Mouse (Mus musculus): ENCODE data around the gene Hk2. TPM values are rescaled to one million over a fixed set of nuclear protein-coding genes. Genes with fewer than 3 reads are reported as not detected.

Hk2 gene
- polyA plus RNA-seq, 1 experiment: 81.2 TPM

- no peak overlapping the region for H3K4me2 ChIP-seq (ENCODE audit: low read depth)
- no peak overlapping the region for H3ac ChIP-seq (ENCODE audit: control insufficient read depth, insufficient read length)
Measured at GRCm38 (mm10) chr6:82762728-82763127, 11.5 kb downstream of the Hk2 start.

GRCm38 (mm10) chr6:82760749-82761357, 13.4 kb downstream of the Hk2 start:
- Histone ChIP-seq H3ac (ENCODE audit: control insufficient read depth, insufficient read length) (no peak overlapping the region), H3K36me3 (ENCODE audit: control insufficient read depth, insufficient read depth) (peaks cover 12% of the 10 kb centered on the region), H3K79me2 (ENCODE audit: control insufficient read depth, insufficient read depth) (peaks cover 55% of the 10 kb centered on the region), H3K4me2 (ENCODE audit: low read depth) (peak overlapping the region; percentile 13), H3K4me3 (no peak overlapping the region), H3K27me3 (ENCODE audit: control insufficient read depth, insufficient read depth, insufficient read length) (no peaks in the 10 kb centered on the region)
- peak in 1 of 3 experiments; percentile 76 for TF ChIP-seq MYOD1 (IDR thresholded peaks at IDR 0.05; ENCODE audit: control insufficient read depth in 1 of 3, insufficient read length in 2 of 3, low read depth in 2 of 3)
- TF ChIP-seq REST (IDR thresholded peaks at IDR 0.05; ENCODE audit: insufficient read depth, insufficient read length): no peak
- TF ChIP-seq TCF12 (IDR thresholded peaks at IDR 0.05; ENCODE audit: insufficient read depth, poor library complexity, severe bottlenecking): no peak
- TF ChIP-seq CEBPB (IDR thresholded peaks at IDR 0.05; ENCODE audit: insufficient read depth, poor library complexity, severe bottlenecking): 0 out of 2 replicates have a peak, but pooled peaks have one; percentile 30
- peak in 1 of 3 experiments; percentile 55 for TF ChIP-seq MYOG (IDR thresholded peaks at IDR 0.05; ENCODE audit: control insufficient read depth in 1 of 3, insufficient read depth in 1 of 3, insufficient read length in 2 of 3, low read depth in 2 of 3)

More at GRCm38 (mm10) chr6:82762728-82763127, 11.5 kb downstream of the Hk2 start:
- Histone ChIP-seq H3K79me2 (ENCODE audit: control insufficient read depth, insufficient read depth) (peaks cover 71% of the 10 kb centered on the region), H3K4me3 (no peak overlapping the region), H3K27me3 (ENCODE audit: control insufficient read depth, insufficient read depth, insufficient read length) (no peaks in the 10 kb centered on the region), H3K36me3 (ENCODE audit: control insufficient read depth, insufficient read depth) (peaks cover 12% of the 10 kb centered on the region)
- TF ChIP-seq REST (IDR thresholded peaks at IDR 0.05; ENCODE audit: insufficient read depth, insufficient read length): no peak
- no peak for TF ChIP-seq MYOD1 (IDR thresholded peaks at IDR 0.05; ENCODE audit: control insufficient read depth in 1 of 3, insufficient read length in 2 of 3, low read depth in 2 of 3)
- no peak for TF ChIP-seq POLR2AphosphoS2 (IDR thresholded peaks at IDR 0.05; ENCODE audit: insufficient read length, low read depth)
- TF ChIP-seq MAX (IDR thresholded peaks at IDR 0.05; ENCODE audit: low read depth): no peak
- TF ChIP-seq TCF3 (IDR thresholded peaks at IDR 0.05; ENCODE audit: insufficient read length, low read depth): no peak
- TF ChIP-seq POLR2A (IDR thresholded peaks at IDR 0.05; ENCODE audit: insufficient read length, low read depth): no peak
- no peak for TF ChIP-seq MYOG (IDR thresholded peaks at IDR 0.05; ENCODE audit: control insufficient read depth in 1 of 3, insufficient read depth in 1 of 3, insufficient read length in 2 of 3, low read depth in 2 of 3)
- no peak for TF ChIP-seq E2F4 (IDR thresholded peaks at IDR 0.05; ENCODE audit: insufficient read depth)
- no peak for TF ChIP-seq CEBPB (IDR thresholded peaks at IDR 0.05; ENCODE audit: insufficient read depth, poor library complexity, severe bottlenecking)
- TF ChIP-seq SRF (IDR thresholded peaks at IDR 0.05; ENCODE audit: control insufficient read depth, insufficient read length, low read depth): no peak
- TF ChIP-seq USF1 (IDR thresholded peaks at IDR 0.05; ENCODE audit: low read depth): no peak
- TF ChIP-seq TCF12 (IDR thresholded peaks at IDR 0.05; ENCODE audit: insufficient read depth, poor library complexity, severe bottlenecking): no peak

DNA sequence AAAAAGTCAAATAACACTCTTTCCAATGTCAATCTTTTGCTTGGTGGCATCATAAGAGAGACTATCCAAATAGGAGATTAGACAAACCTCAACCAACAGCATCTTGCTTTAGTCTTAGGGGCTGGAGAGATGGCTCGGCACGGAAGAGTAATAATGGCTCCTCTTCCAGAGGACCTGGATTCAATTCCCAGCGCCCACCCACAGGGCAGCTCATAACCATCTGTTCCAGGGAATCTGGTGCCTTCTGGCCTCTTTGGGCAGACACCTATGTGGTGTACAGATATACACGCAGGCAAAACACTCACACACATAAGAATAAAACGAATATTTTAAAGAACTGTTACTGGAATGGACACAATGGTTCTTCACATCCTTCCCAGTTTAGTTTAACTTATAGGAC, 15.0 kb downstream of the Hk2 start:
- Histone ChIP-seq H3K36me3 (ENCODE audit: control insufficient read depth, insufficient read depth) (peaks cover 12% of the 10 kb centered on the region), H3ac (ENCODE audit: control insufficient read depth, insufficient read length) (no peak overlapping the region), H3K27me3 (ENCODE audit: control insufficient read depth, insufficient read depth, insufficient read length) (no peaks in the 10 kb centered on the region), H3K4me3 (no peak overlapping the region), H3K79me2 (ENCODE audit: control insufficient read depth, insufficient read depth) (peaks cover 51% of the 10 kb centered on the region), H3K4me2 (ENCODE audit: low read depth) (no peak overlapping the region)
- TF ChIP-seq REST (IDR thresholded peaks at IDR 0.05; ENCODE audit: insufficient read depth, insufficient read length) (no peak), MYOG (IDR thresholded peaks at IDR 0.05; ENCODE audit: control insufficient read depth in 1 of 3, insufficient read depth in 1 of 3, insufficient read length in 2 of 3, low read depth in 2 of 3) (no peak), POLR2AphosphoS2 (IDR thresholded peaks at IDR 0.05; ENCODE audit: insufficient read length, low read depth) (no peak), CEBPB (IDR thresholded peaks at IDR 0.05; ENCODE audit: insufficient read depth, poor library complexity, severe bottlenecking) (no peak), POLR2A (IDR thresholded peaks at IDR 0.05; ENCODE audit: insufficient read length, low read depth) (no peak), TCF12 (IDR thresholded peaks at IDR 0.05; ENCODE audit: insufficient read depth, poor library complexity, severe bottlenecking) (no peak), TCF3 (IDR thresholded peaks at IDR 0.05; ENCODE audit: insufficient read length, low read depth) (no peak), MAX (IDR thresholded peaks at IDR 0.05; ENCODE audit: low read depth) (no peak)

DNA sequence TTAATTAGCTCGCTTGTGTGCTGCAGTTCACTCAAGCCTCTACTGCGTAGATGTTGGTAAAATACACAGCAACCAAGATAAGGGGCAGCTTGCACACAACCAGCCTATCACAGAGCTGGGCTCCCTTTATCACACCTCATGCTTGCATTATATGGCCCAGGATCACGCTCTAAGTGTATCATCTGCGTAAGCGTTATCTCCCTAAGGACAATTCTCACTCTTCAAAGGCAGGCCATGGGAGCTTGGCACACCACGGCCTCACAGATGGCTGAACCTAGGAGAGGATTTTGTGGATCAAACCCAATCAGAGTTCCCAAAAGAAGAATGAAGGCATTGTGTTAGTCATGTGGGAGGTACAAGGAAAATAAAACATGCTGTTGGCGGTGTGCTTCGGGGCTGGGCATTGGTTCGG, 17.4 kb downstream of the Hk2 start:
- Histone ChIP-seq H3K4me3 (no peak overlapping the region), H3K36me3 (ENCODE audit: control insufficient read depth, insufficient read depth) (peaks cover 12% of the 10 kb centered on the region), H3K4me2 (ENCODE audit: low read depth) (peak overlapping the region; percentile 41), H3ac (ENCODE audit: control insufficient read depth, insufficient read length) (no peak overlapping the region), H3K79me2 (ENCODE audit: control insufficient read depth, insufficient read depth) (peaks cover 39% of the 10 kb centered on the region), H3K27me3 (ENCODE audit: control insufficient read depth, insufficient read depth, insufficient read length) (no peaks in the 10 kb centered on the region)
- TF ChIP-seq MAX (IDR thresholded peaks at IDR 0.05; ENCODE audit: low read depth): no peak
- no peak for TF ChIP-seq REST (IDR thresholded peaks at IDR 0.05; ENCODE audit: insufficient read depth, insufficient read length)
- no peak for TF ChIP-seq TCF3 (IDR thresholded peaks at IDR 0.05; ENCODE audit: insufficient read length, low read depth)
- TF ChIP-seq MYOD1 (IDR thresholded peaks at IDR 0.05; ENCODE audit: control insufficient read depth in 1 of 3, insufficient read length in 2 of 3, low read depth in 2 of 3): no peak
- no peak for TF ChIP-seq POLR2A (IDR thresholded peaks at IDR 0.05; ENCODE audit: insufficient read length, low read depth)
- TF ChIP-seq POLR2AphosphoS2 (IDR thresholded peaks at IDR 0.05; ENCODE audit: insufficient read length, low read depth): no peak
- TF ChIP-seq SRF (IDR thresholded peaks at IDR 0.05; ENCODE audit: control insufficient read depth, insufficient read length, low read depth): no peak

DNA sequence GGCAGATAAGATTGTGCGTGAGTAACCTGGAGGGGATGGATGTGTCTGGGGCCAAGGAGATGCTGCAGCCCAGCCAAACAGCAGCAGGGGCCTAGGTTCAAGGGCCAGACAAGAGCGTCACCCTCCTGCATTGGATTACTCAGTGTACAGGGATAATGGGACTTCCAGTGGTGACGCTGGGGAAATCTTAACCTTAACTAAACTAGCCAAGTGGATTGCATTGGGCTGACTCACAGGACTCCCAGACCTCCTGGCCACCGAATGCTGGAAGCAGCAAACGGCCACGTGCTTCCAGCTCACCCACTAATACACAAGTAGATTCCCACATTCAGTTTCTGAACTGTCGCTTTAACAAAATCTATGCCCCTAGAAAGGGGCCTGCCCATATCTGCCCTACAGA, 18.0 kb downstream of the Hk2 start:
- no peak overlapping the region for H3ac ChIP-seq (ENCODE audit: control insufficient read depth, insufficient read length)
- peak overlapping the region; percentile 41 for H3K4me2 ChIP-seq (ENCODE audit: low read depth)
- H3K79me2 ChIP-seq (ENCODE audit: control insufficient read depth, insufficient read depth): peaks cover 40% of the 10 kb centered on the region
- H3K4me3 ChIP-seq: no peak overlapping the region
- H3K36me3 ChIP-seq (ENCODE audit: control insufficient read depth, insufficient read depth): peaks cover 12% of the 10 kb centered on the region
- no peak for TF ChIP-seq SRF (IDR thresholded peaks at IDR 0.05; ENCODE audit: control insufficient read depth, insufficient read length, low read depth)
- TF ChIP-seq USF1 (IDR thresholded peaks at IDR 0.05; ENCODE audit: low read depth): peak; percentile 84
- TF ChIP-seq POLR2AphosphoS2 (IDR thresholded peaks at IDR 0.05; ENCODE audit: insufficient read length, low read depth): no peak
- TF ChIP-seq MAX (IDR thresholded peaks at IDR 0.05; ENCODE audit: low read depth): peak; percentile 79
- no peak for TF ChIP-seq TCF3 (IDR thresholded peaks at IDR 0.05; ENCODE audit: insufficient read length, low read depth)
- peak in 1 of 3 experiments; percentile 5 for TF ChIP-seq MYOG (IDR thresholded peaks at IDR 0.05; ENCODE audit: control insufficient read depth in 1 of 3, insufficient read depth in 1 of 3, insufficient read length in 2 of 3, low read depth in 2 of 3)
- TF ChIP-seq TCF12 (IDR thresholded peaks at IDR 0.05; ENCODE audit: insufficient read depth, poor library complexity, severe bottlenecking): no peak
- TF ChIP-seq CEBPB (IDR thresholded peaks at IDR 0.05; ENCODE audit: insufficient read depth, poor library complexity, severe bottlenecking): no peak
- TF ChIP-seq E2F4 (IDR thresholded peaks at IDR 0.05; ENCODE audit: insufficient read depth): no peak
- no peak for TF ChIP-seq MYOD1 (IDR thresholded peaks at IDR 0.05; ENCODE audit: control insufficient read depth in 1 of 3, insufficient read length in 2 of 3, low read depth in 2 of 3)
- no peaks in the 10 kb centered on the region for H3K27me3 ChIP-seq (ENCODE audit: control insufficient read depth, insufficient read depth, insufficient read length)

Measured in myocyte (in vitro differentiated cells).